8 mouse cellular contexts compared by ENCODE assay signal in the genomic region with DNA sequence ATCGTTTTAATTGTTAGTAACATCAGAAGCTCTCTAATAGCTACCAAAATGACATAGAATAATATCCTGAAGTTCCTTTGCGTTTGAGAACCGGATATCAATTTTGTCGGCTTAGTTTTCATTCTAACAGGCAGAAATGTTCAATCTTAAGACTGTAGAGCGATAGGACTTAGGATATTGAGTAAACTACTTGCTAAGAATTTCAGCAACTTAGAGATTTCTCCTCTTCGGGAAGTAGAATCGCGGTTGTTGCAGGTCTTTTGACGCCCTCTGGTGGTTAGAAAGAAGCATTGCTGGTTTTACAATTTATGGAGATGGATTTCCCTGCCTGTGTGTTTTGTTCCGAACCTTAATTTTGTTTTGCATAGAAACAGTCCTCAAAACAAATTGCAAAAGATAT. TPM values are rescaled to one million over a fixed set of nuclear protein-coding genes. Genes with fewer than 3 reads are reported as not detected.
DNase-seq lines count a peak whose midpoint lies in the region; ATAC-seq and TF ChIP-seq lines count a peak whose summit lies in the region.

No protein-coding gene starts in this region.

- H3K4me3 ChIP-seq in forebrain, embryonic 11.5 days (ENCODE audit: low read depth, low read length) = no peak overlapping the region
- H3K4me3 ChIP-seq in forebrain, embryonic 12.5 days (replicated peaks) = no peak overlapping the region
- no peak overlapping the region for H3K4me3 ChIP-seq in liver, embryonic 14.5 days (ENCODE audit: insufficient read depth in 1 of 2, low read depth in 2 of 2, low read length in 2 of 2)
- H3K4me3 ChIP-seq in liver, embryonic 12.5 days = no peak overlapping the region

- H3K4me2 ChIP-seq in forebrain, embryonic 11.5 days (ENCODE audit: low read depth, low read length, severe bottlenecking) = no peak overlapping the region
- no peak overlapping the region for H3K4me2 ChIP-seq in forebrain, embryonic 12.5 days
- no peak overlapping the region for H3K4me2 ChIP-seq in liver, embryonic 14.5 days (ENCODE audit: low read depth)
- no peak overlapping the region for H3K4me2 ChIP-seq in liver, embryonic 12.5 days

- no peaks in the 10 kb centered on the region for H3K27me3 ChIP-seq in forebrain, embryonic 11.5 days (ENCODE audit: control insufficient read depth, insufficient read depth, low read length)
- H3K27me3 ChIP-seq in forebrain, embryonic 12.5 days = no peaks in the 10 kb centered on the region
- H3K27me3 ChIP-seq in liver, embryonic 14.5 days (ENCODE audit: control insufficient read depth, insufficient read depth, low read length) = no peaks in the 10 kb centered on the region
- H3K27me3 ChIP-seq in liver, embryonic 12.5 days (replicated peaks) = no peaks in the 10 kb centered on the region

- TF ChIP-seq CTCF in liver, embryonic 14.5 days (IDR thresholded peaks at IDR 0.05; ENCODE audit: low read depth) = peak; percentile 60

- H3K9ac ChIP-seq in forebrain, embryonic 11.5 days (ENCODE audit: low read length) = no peak overlapping the region
- H3K9ac ChIP-seq in forebrain, embryonic 12.5 days = no peak overlapping the region
- no peak overlapping the region for H3K9ac ChIP-seq in liver, embryonic 14.5 days (replicated peaks)
- no peak overlapping the region for H3K9ac ChIP-seq in liver, embryonic 12.5 days

- no peak for TF ChIP-seq EP300 in liver, embryonic 14.5 days (IDR thresholded peaks at IDR 0.05; ENCODE audit: low read depth)

- no peaks in the 10 kb centered on the region for H3K9me3 ChIP-seq in forebrain, embryonic 11.5 days (ENCODE audit: control insufficient read depth, low read length)
- H3K9me3 ChIP-seq in forebrain, embryonic 12.5 days = no peaks in the 10 kb centered on the region
- H3K9me3 ChIP-seq in liver, embryonic 14.5 days (ENCODE audit: control insufficient read depth, low read length) = no peaks in the 10 kb centered on the region
- H3K9me3 ChIP-seq in liver, embryonic 12.5 days (replicated peaks) = no peaks in the 10 kb centered on the region

- ATAC-seq in forebrain, embryonic 11.5 days (replicated peaks; ENCODE audit: low FRiP score) = peak; percentile 34
- ATAC-seq in forebrain, embryonic 12.5 days (ENCODE audit: low FRiP score) = no peak
- no peak for ATAC-seq in liver, embryonic 14.5 days (ENCODE audit: insufficient read depth)
- ATAC-seq in liver, embryonic 12.5 days = no peak
- peak; percentile 80 for ATAC-seq in megakaryocyte-erythroid progenitor cell, adult 5-6 weeks (replicated peaks; ENCODE audit: low FRiP score, low TSS enrichment, poor library complexity, severe bottlenecking)

- no peaks in the 10 kb centered on the region for H3K4me1 ChIP-seq in forebrain, embryonic 11.5 days (replicated peaks; ENCODE audit: control insufficient read depth, insufficient read depth, low read length)
- H3K4me1 ChIP-seq in forebrain, embryonic 12.5 days = no peaks in the 10 kb centered on the region
- H3K4me1 ChIP-seq in liver, embryonic 14.5 days (replicated peaks; ENCODE audit: control insufficient read depth in 2 of 2, insufficient read depth in 2 of 2, low read length in 1 of 2) = no peaks in the 10 kb centered on the region
- no peaks in the 10 kb centered on the region for H3K4me1 ChIP-seq in liver, embryonic 12.5 days

- no peak for DNase-seq in forebrain, embryonic 11.5 days (ENCODE audit: low spot score)
- peak in 1 of 3 experiments; percentile 13 for DNase-seq in liver, embryonic 14.5 days (ENCODE audit: low read depth in 3 of 3, low spot score in 3 of 3)
- DNase-seq in adipocyte (ENCODE audit: low spot score) = peak; percentile 68
- no peak for DNase-seq in urinary bladder, postnatal 36 days (ENCODE audit: low spot score in 2 of 2)
- no peak for DNase-seq in frontal cortex, postnatal 25 days (ENCODE audit: low spot score in 2 of 2)

- no peaks in the 10 kb centered on the region for H3K36me3 ChIP-seq in forebrain, embryonic 11.5 days (ENCODE audit: control insufficient read depth, insufficient read depth, low read length)
- no peaks in the 10 kb centered on the region for H3K36me3 ChIP-seq in forebrain, embryonic 12.5 days (replicated peaks)
- H3K36me3 ChIP-seq in liver, embryonic 14.5 days (replicated peaks; ENCODE audit: control insufficient read depth, insufficient read depth, low read depth) = no peaks in the 10 kb centered on the region
- H3K36me3 ChIP-seq in liver, embryonic 12.5 days = no peaks in the 10 kb centered on the region

- WGBS in forebrain, embryonic 11.5 days = 29% methylated on average over 10 of the region's 10 CpGs
- WGBS in forebrain, embryonic 12.5 days = 26% methylated on average over 10 of the region's 10 CpGs
- WGBS in liver, embryonic 14.5 days (ENCODE audit: insufficient replicate concordance) = 16% methylated on average over 10 of the region's 10 CpGs
- WGBS in liver, embryonic 12.5 days (ENCODE audit: insufficient replicate concordance) = 18% methylated on average over 10 of the region's 10 CpGs

- no peak overlapping the region for H3K27ac ChIP-seq in forebrain, embryonic 11.5 days (ENCODE audit: low read depth, low read length)
- H3K27ac ChIP-seq in forebrain, embryonic 12.5 days = no peak overlapping the region
- no peak overlapping the region for H3K27ac ChIP-seq in liver, embryonic 14.5 days
- H3K27ac ChIP-seq in liver, embryonic 12.5 days = no peak overlapping the region

RNA-seq across cellular contexts. Expression of gene B430218F22Rik, which starts 36.2 kb away (rescaled TPM):
- polyA plus RNA-seq in forebrain, embryonic 11.5 days (2014; fragmentation: Nextera tagmentation; extraction: Ambion mirVana) = 0.69 and 0.94 TPM in 2 replicates
- polyA plus RNA-seq in forebrain, embryonic 12.5 days (2016; fragmentation: Nextera tagmentation; extraction: Ambion mirVana) = 0.46 and 1.4 TPM in 2 replicates
- polyA plus RNA-seq in liver, embryonic 14.5 days (2012; rRNA removed) = 0.04 and 0.08 TPM in 2 replicates
- polyA plus RNA-seq in liver, embryonic 14.5 days (2014; fragmentation: Nextera tagmentation; extraction: Ambion mirVana) = 0.19 TPM in 2 replicates
- 0.25 and 1.0 TPM in 2 replicates for polyA plus RNA-seq in liver, embryonic 12.5 days (2016; fragmentation: Nextera tagmentation; extraction: Ambion mirVana)
- total RNA-seq in megakaryocyte-erythroid progenitor cell, adult 5-6 weeks (2014; fragmentation: Nextera tagmentation) = not detected in 2 replicates
- 1.8 TPM in 1 of 2 replicates, not detected in the other for total RNA-seq in megakaryocyte-erythroid progenitor cell, adult 5-6 weeks (2017)

RNA-seq across cellular contexts. Expression of gene Mrps30, which starts 36.8 kb away (rescaled TPM):
- 36.1 and 37.6 TPM in 2 replicates for polyA plus RNA-seq in forebrain, embryonic 11.5 days (2014; fragmentation: Nextera tagmentation; extraction: Ambion mirVana)
- 32.2 and 35.5 TPM in 2 replicates for polyA plus RNA-seq in forebrain, embryonic 12.5 days (2016; fragmentation: Nextera tagmentation; extraction: Ambion mirVana)
- 9.5 and 10.0 TPM in 2 replicates for polyA plus RNA-seq in liver, embryonic 14.5 days (2012; rRNA removed)
- polyA plus RNA-seq in liver, embryonic 14.5 days (2014; fragmentation: Nextera tagmentation; extraction: Ambion mirVana) = 17.5 and 19.6 TPM in 2 replicates
- 31.9 and 33.3 TPM in 2 replicates for polyA plus RNA-seq in liver, embryonic 12.5 days (2016; fragmentation: Nextera tagmentation; extraction: Ambion mirVana)
- total RNA-seq in megakaryocyte-erythroid progenitor cell, adult 5-6 weeks (2014; fragmentation: Nextera tagmentation) = 25.8 and 28.6 TPM in 2 replicates
- total RNA-seq in megakaryocyte-erythroid progenitor cell, adult 5-6 weeks (2017) = 46.3 and 49.3 TPM in 2 replicates

Comparison
In these comparisons a context has a peak if more than half of its experiments do, and no peak if none do; other contexts are left out.
1. ATAC-seq: peak in forebrain, embryonic 11.5 days (single experiment) and megakaryocyte-erythroid progenitor cell, adult 5-6 weeks (single experiment); none in forebrain, embryonic 12.5 days (single experiment), liver, embryonic 14.5 days (single experiment) and liver, embryonic 12.5 days (single experiment).